Mouse (Mus musculus): Measurements from ENCODE around the gene Arid1b. TPM values are rescaled to one million over a fixed set of nuclear protein-coding genes. Genes with fewer than 3 reads are reported as not detected.
A peak's percentile ranks its signal among the peaks of the same experiment; 100 is the strongest.

Gene Arid1b
- polyA plus RNA-seq, 1 experiment from 2014 or later, result 17.4 TPM

DNA sequence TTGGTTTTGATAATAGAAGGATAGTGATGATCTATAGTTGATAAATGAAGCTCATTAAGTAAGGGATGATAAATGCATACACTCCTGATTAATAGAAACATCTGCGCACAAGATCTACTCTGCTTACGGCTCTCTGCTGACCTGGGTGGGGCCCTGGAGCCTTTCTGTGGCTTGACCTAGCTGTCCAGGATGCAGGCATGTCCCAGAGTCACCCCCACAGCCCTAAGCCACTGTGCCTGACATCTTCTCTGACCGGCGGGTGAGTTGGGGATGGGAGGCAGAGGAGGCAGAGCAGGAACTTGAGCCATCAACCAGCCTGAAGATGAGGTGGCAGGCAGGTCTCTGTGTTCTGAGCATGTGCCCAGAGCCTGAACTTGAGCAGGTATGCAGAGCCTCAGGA is 136.0 kb downstream of the Arid1b start:
- no peak overlapping the region for H3K27ac ChIP-seq (replicated peaks)
- H3K9ac ChIP-seq (replicated peaks), result no peak overlapping the region
- 0 out of 2 replicates have a peak, but pooled peaks cover 3% of the 10 kb centered on the region for H3K36me3 ChIP-seq
- ATAC-seq (ENCODE audit: low FRiP score, low read depth), result no peak
- no peak overlapping the region for H3K4me2 ChIP-seq (replicated peaks)
- H3K4me3 ChIP-seq, result no peak overlapping the region
- 90% methylated on average over 4 of the region's 4 CpGs for WGBS
- H3K27me3 ChIP-seq, result no peaks in the 10 kb centered on the region
- peaks cover 9% of the 10 kb centered on the region for H3K4me1 ChIP-seq
- H3K9me3 ChIP-seq, result no peaks in the 10 kb centered on the region

DNA sequence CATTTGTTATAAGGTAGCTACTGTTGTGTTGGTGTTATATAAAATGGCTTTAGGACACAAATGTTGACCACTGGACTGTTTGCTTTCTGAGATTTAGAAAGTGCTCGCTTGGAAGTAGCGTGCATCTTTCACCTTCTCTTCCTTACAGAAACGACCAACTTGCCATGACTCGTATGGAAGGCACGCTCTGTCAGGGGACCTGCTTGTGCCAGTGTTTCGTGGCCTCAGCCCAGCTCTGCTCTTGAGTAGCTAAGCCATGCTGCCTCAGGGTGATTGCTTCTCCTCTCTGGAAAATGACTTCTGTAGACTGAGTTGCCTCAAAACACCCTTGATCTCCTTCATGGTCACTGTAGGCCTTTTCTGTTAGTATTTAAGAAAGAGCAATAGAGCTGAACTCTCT is 137.6 kb downstream of the Arid1b start:
- H3K9me3 ChIP-seq, result no peaks in the 10 kb centered on the region
- ATAC-seq (ENCODE audit: low FRiP score, low read depth), result no peak
- no peak overlapping the region for H3K4me3 ChIP-seq
- no peak overlapping the region for H3K9ac ChIP-seq (replicated peaks)
- H3K4me2 ChIP-seq (replicated peaks), result no peak overlapping the region
- no peaks in the 10 kb centered on the region for H3K27me3 ChIP-seq
- peaks cover 17% of the 10 kb centered on the region for H3K4me1 ChIP-seq
- 0 out of 2 replicates have a peak, but pooled peaks cover 3% of the 10 kb centered on the region for H3K36me3 ChIP-seq
- H3K27ac ChIP-seq (replicated peaks), result no peak overlapping the region
- WGBS, result 96% methylated on average over 6 of the region's 6 CpGs

DNA sequence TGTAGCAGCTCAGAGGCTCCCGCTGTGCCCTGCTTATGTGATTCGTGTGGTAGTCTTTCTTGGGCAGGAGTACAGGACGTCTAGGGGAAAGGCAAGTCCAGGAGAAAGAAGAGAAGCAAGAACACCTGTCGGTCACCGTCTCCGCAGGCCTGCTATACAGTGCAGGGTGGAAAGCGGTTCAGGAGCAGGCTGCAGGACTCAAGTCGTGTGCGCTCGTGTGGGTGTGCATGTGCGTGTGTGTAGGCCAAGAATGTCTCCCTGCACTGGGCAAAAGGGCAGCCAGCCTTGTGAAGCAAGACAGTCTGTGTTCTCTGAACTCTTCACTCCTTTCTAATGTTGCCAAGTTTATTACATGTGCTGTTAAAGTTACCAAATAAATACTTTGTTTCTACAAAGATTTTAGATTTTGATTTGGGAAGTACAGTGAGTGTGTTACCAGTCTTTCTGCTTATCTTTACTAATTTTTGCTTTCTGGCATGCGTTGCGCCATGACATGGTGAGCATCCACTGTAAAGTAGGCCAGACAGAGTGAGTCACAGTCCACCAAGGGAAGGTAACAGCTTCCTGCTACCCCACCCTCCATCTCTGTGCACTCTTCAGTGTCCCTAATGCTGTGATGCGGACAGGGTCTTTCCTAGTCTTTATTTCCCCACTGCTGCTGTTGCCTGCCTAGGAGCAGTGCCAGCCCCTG is 138.3 kb downstream of the Arid1b start:
- Histone ChIP-seq H3K4me1 (peaks cover 12% of the 10 kb centered on the region; the same call in 1 of the 2 replicates), H3K9me3 (no peaks in the 10 kb centered on the region), H3K4me3 (no peak overlapping the region), H3K36me3 (0 out of 2 replicates have a peak, but pooled peaks cover 3% of the 10 kb centered on the region), H3K27me3 (no peaks in the 10 kb centered on the region), H3K27ac (replicated peaks) (no peak overlapping the region), H3K9ac (replicated peaks) (no peak overlapping the region), H3K4me2 (replicated peaks) (no peak overlapping the region)
- ATAC-seq (ENCODE audit: low FRiP score, low read depth), result no peak
- 90% methylated on average over 14 of the region's 14 CpGs for WGBS

DNA sequence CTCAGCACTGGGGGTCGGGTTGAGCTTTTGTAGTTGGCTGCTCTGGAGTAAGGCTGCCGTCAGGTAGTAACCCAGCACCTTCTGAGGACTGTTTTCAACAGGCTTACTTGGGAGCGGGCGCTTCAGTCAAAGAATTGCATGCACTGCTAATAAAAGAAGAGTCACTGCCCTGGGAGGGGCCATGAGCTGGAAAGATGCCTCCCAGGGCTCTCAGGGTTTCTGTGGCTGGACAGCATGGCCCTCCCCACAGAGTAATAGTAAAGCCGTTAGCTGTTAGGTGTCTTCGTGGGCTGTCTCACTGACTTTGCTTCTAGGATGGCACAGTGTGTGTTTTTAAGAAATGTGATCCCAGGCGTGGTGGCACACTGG is 138.8 kb downstream of the Arid1b start:
- ATAC-seq (ENCODE audit: low FRiP score, low read depth), result no peak
- Histone ChIP-seq H3K27me3 (no peaks in the 10 kb centered on the region), H3K27ac (replicated peaks) (no peak overlapping the region), H3K4me1 (peaks cover 16% of the 10 kb centered on the region), H3K4me2 (replicated peaks) (no peak overlapping the region), H3K9me3 (no peaks in the 10 kb centered on the region), H3K36me3 (0 out of 2 replicates have a peak, but pooled peaks cover 3% of the 10 kb centered on the region), H3K9ac (replicated peaks) (no peak overlapping the region), H3K4me3 (no peak overlapping the region)
- WGBS, result 83% methylated on average over 7 of the region's 7 CpGs

DNA sequence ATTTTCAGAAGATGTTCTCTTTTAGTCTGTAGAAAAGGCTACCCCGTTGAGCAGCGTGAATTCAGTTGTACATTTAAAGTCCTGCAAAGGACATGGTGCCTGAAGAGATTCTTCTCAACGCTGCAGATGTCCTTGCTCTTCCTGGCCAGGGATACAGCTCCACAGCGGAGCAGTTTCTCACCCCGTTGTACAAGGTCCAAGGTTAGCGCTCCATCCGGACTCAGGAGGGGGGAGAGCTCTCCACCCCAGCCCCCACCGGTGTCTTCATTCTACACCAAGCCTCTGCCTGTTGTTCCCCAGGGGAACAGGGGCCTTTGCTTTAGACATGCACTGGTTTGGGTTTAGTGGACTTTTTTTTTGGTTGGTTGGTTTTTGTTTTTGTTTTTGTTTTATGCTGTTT is 139.7 kb downstream of the Arid1b start:
- H3K9me3 ChIP-seq, result no peaks in the 10 kb centered on the region
- H3K27ac ChIP-seq (replicated peaks), result no peak overlapping the region
- no peak overlapping the region for H3K4me2 ChIP-seq (replicated peaks)
- no peak overlapping the region for H3K4me3 ChIP-seq
- no peak for ATAC-seq (ENCODE audit: low FRiP score, low read depth)
- H3K36me3 ChIP-seq, result 0 out of 2 replicates have a peak, but pooled peaks cover 3% of the 10 kb centered on the region
- no peak overlapping the region for H3K9ac ChIP-seq (replicated peaks)
- no peaks in the 10 kb centered on the region for H3K27me3 ChIP-seq
- WGBS, result 73% methylated on average over 8 of the region's 8 CpGs
- peaks cover 24% of the 10 kb centered on the region for H3K4me1 ChIP-seq

DNA sequence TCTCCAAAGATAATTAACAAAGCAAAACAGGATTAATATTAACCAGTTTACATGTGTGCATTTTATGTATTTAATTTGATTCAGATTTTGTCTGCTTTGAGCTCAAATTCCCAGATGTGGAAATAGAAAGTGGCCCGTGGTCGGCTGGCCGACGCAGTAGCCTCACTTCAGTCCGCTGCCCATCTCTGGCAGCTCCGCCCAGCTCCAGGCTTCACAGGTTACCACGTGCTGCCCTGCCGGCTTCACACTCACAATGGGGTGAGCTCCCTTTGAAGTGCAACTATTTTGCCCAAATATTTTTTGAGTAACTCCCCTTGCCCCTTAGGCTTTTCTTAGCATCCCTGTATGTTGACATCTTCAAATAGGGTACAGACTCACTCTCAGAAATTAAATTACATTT is 140.1 kb downstream of the Arid1b start:
- Histone ChIP-seq H3K9ac (replicated peaks) (no peak overlapping the region), H3K9me3 (no peaks in the 10 kb centered on the region), H3K27me3 (no peaks in the 10 kb centered on the region), H3K4me3 (no peak overlapping the region), H3K27ac (replicated peaks) (no peak overlapping the region), H3K4me1 (peaks cover 29% of the 10 kb centered on the region), H3K36me3 (0 out of 2 replicates have a peak, but pooled peaks cover 3% of the 10 kb centered on the region), H3K4me2 (replicated peaks) (no peak overlapping the region)
- ATAC-seq (ENCODE audit: low FRiP score, low read depth), result no peak
- WGBS, result 68% methylated on average over 8 of the region's 8 CpGs

DNA sequence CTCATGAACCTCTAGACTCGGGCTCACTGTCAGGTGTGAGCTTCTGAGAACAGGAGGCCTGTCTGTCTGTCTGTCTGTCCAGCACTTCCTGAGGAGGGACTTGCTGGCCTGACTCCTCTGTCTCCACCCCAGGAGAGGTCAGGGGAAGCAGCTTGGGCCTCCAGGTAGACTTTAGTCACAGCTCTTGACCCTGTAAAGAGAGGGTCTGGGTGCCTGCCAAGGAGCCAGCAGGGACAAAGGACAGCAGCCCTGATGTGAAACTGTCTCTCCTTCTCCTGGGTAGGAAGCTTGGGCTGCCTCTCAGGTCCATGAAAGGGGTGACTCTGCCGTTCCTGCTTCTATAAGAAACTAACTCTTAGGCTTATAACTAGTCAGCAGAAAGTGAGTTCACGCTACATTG is 143.8 kb downstream of the Arid1b start:
- Histone ChIP-seq H3K27me3 (no peaks in the 10 kb centered on the region), H3K36me3 (no peaks in the 10 kb centered on the region), H3K4me3 (no peak overlapping the region), H3K9ac (replicated peaks) (no peak overlapping the region), H3K27ac (replicated peaks) (peak overlapping the region; percentile 72), H3K9me3 (no peaks in the 10 kb centered on the region), H3K4me1 (peaks cover 36% of the 10 kb centered on the region), H3K4me2 (replicated peaks) (no peak overlapping the region)
- WGBS, result 73% methylated on average over 3 of the region's 3 CpGs
- ATAC-seq (ENCODE audit: low FRiP score, low read depth), result no peak

DNA sequence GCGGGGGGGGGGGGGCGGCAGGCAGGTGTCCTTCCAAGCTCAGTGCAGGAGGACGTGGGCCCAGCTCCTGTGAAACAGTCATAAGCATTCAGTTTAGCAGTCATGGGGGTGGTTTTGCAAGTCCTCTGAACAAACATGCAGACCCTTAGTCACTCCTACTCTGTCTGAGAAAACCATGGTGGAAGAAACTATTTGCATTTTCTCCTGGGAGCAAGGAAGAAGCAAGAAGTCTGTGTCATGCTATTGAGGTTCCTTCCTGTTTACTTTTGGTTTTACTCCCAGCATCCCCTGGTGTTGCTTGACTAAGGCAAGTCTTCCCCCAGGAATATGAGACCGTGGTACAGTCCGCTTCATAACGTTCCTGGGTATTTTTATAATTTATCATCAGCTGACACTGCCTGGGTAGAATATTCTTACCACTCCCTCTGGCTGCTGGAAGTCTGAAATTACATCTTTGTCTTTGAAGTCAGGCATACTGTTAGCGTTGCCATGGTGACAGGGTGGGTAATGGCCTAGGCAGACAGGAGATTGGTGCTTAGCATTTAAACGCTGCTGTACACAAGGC is 144.6 kb downstream of the Arid1b start:
- no peaks in the 10 kb centered on the region for H3K36me3 ChIP-seq
- no peaks in the 10 kb centered on the region for H3K27me3 ChIP-seq
- H3K4me3 ChIP-seq, result no peak overlapping the region
- WGBS, result 29% methylated on average over 8 of the region's 8 CpGs
- peaks cover 44% of the 10 kb centered on the region for H3K4me1 ChIP-seq
- H3K9ac ChIP-seq (replicated peaks), result no peak overlapping the region
- peak overlapping the region; percentile 72 for H3K27ac ChIP-seq (replicated peaks)
- no peak overlapping the region; the same call in 1 of the 2 replicates for H3K4me2 ChIP-seq (replicated peaks)
- H3K9me3 ChIP-seq, result no peaks in the 10 kb centered on the region
- peak; percentile 77 for ATAC-seq (ENCODE audit: low FRiP score, low read depth)

DNA sequence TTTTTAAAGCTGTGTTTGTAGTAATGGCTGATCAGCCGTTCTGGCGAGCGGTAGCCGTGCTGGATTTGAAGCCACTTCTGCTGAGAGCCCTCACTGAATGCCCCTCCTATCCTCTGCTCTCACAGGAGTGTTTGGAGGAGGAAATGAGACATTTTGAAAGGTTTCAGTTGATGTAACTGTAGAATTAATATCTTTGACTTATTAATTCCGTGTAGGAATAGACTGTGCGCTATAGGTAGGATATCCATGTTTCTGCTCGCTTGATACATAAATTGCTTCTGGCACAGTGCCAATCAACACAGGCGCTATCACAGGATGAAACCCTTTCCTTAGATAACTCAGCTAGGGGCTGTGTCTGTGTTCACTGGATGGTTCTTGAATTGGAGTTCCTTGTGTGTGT is 145.4 kb downstream of the Arid1b start:
- H3K9ac ChIP-seq (replicated peaks), result no peak overlapping the region
- 0 out of 2 replicates have a peak, but pooled peaks have one; percentile 20 for ATAC-seq (ENCODE audit: low FRiP score, low read depth)
- peaks cover 45% of the 10 kb centered on the region for H3K4me1 ChIP-seq

DNA sequence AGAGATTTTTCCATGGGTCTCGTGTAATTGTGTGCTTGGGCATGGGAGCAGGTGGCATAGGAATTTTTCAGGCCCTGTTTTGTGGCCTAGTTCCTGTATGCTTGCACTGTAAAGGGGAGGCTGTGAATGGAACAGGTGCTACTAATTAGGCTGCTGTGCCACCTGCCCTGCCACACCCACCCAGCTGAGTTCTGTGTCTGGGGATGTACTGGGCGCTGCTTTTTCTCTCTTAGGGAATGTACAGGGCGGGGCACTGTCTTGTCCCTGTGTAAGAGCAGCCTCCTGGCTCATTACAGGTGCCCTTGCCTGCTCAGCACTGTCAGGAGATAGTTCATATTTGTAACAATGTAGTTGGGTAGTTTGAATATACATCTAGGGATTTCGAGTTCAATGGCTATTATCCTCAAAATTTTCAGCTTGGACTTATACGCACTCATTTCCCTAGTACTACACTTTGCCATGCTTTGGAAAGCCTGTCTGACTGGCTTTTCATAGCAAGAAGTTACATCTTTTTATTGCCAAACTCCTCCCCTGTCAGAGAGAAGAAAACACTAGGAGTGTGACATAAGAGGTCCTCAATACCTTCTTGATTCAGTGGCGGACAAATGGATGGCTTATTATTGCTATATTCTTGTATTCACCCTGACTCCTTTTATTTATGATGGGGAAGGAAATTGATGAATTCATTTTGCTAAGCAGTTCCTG is 149.8 kb downstream of the Arid1b start:
- Histone ChIP-seq H3K9me3 (no peaks in the 10 kb centered on the region), H3K9ac (replicated peaks) (no peak overlapping the region), H3K27me3 (no peaks in the 10 kb centered on the region), H3K36me3 (no peaks in the 10 kb centered on the region), H3K4me2 (replicated peaks) (no peak overlapping the region), H3K27ac (replicated peaks) (no peak overlapping the region), H3K4me3 (no peak overlapping the region), H3K4me1 (peaks cover 21% of the 10 kb centered on the region)
- ATAC-seq (ENCODE audit: low FRiP score, low read depth), result no peak
- 90% methylated on average over 6 of the region's 6 CpGs for WGBS

More for the DNA sequence above, 145.4 kb downstream of the Arid1b start:
- Histone ChIP-seq H3K27ac (replicated peaks) (peak overlapping the region; percentile 72), H3K27me3 (no peaks in the 10 kb centered on the region), H3K4me2 (replicated peaks) (no peak overlapping the region; the same call in 1 of the 2 replicates), H3K36me3 (no peaks in the 10 kb centered on the region), H3K9me3 (no peaks in the 10 kb centered on the region), H3K4me3 (no peak overlapping the region)
- 62% methylated on average over 8 of the region's 8 CpGs for WGBS

DNA sequence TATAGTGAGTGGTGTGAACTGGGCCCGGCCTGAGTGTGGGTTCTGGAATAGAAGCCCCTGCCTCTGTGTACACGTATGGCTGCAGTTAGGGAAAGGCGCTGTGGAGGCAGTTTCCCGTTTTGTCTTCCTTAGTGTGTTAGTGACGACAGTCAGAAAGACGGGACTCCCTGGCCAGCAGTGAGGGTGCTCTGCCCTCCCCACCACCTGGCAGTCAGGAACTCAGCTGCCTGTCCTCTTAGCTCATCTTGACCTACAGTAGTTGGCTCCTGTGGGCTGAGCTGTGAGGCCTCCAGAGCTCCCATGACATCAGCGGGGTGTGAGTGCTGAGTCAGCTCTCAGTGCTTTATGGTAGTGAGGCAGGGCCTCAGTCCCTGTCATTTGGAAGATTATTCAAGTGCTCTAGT is 156.5 kb downstream of the Arid1b start:
- H3K4me1 ChIP-seq, result peaks cover 18% of the 10 kb centered on the region; the same call in 1 of the 2 replicates
- 70% methylated on average over 7 of the region's 7 CpGs for WGBS
- no peaks in the 10 kb centered on the region for H3K36me3 ChIP-seq
- no peak for ATAC-seq (ENCODE audit: low FRiP score, low read depth)
- H3K27me3 ChIP-seq, result no peaks in the 10 kb centered on the region
- no peak overlapping the region for H3K4me2 ChIP-seq (replicated peaks)
- no peak overlapping the region for H3K27ac ChIP-seq (replicated peaks)
- no peak overlapping the region for H3K9ac ChIP-seq (replicated peaks)
- no peak overlapping the region for H3K4me3 ChIP-seq
- H3K9me3 ChIP-seq, result no peaks in the 10 kb centered on the region

DNA sequence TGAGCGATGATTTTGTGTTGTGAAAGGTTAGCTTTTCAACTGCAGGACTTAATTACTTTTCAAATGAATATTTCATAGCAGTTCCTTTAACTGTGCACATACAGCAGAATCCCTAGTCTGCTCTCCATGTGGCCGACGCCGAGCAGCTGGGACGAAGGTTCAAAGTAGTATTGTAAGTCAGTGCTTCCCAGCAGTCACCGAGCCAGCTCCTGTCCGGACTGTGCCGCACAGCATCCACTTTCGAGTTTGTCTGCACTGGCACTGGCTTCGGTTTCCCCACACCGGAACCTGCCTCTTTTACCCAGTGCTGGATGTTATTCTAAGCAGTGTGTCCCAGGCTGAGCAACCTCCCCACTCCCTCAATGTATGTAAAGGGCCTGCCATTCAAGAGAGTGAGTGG is 157.7 kb downstream of the Arid1b start:
- ATAC-seq (ENCODE audit: low FRiP score, low read depth), result no peak
- no peak overlapping the region for H3K4me2 ChIP-seq (replicated peaks)
- no peak overlapping the region for H3K4me3 ChIP-seq
- peaks cover 18% of the 10 kb centered on the region for H3K4me1 ChIP-seq
- no peak overlapping the region for H3K9ac ChIP-seq (replicated peaks)
- H3K27me3 ChIP-seq, result no peaks in the 10 kb centered on the region
- no peaks in the 10 kb centered on the region for H3K36me3 ChIP-seq
- 71% methylated on average over 11 of the region's 11 CpGs for WGBS
- H3K27ac ChIP-seq (replicated peaks), result 0 out of 2 replicates have a peak overlapping the region, but pooled peaks have one; percentile 6
- no peaks in the 10 kb centered on the region for H3K9me3 ChIP-seq

Measured in midbrain, embryonic 12.5 days (tissue).